Comparison of ENCODE assay signal across 33 mouse cellular contexts in genomic region chr4:126081601-126082000, GRCm38 (mm10). TPM values are rescaled to one million over a fixed set of nuclear protein-coding genes. Genes with fewer than 3 reads are reported as not detected.
"Had no signal": no experiment of that assay in that cellular context is flagged by ENCODE, and none has a peak within 500 bp of the region (broad histone marks: within the 10 kb centered on the region; RNA-seq: fewer than 3 reads in every experiment).

No protein-coding gene starts in this region.

- H3K36me3 ChIP-seq: heart, embryonic 15.5 days had no signal

- H3K9me3 ChIP-seq: heart, embryonic 13.5 days; heart, embryonic 15.5 days; hindbrain, embryonic 10.5 days; hindbrain, embryonic 12.5 days; hindbrain, embryonic 13.5 days; hindbrain, embryonic 15.5 days; kidney, embryonic 15.5 days had no signal

- H3K4me2 ChIP-seq: heart, embryonic 13.5 days; heart, embryonic 15.5 days; hindbrain, embryonic 12.5 days; hindbrain, embryonic 13.5 days; hindbrain, embryonic 14.5 days; hindbrain, embryonic 15.5 days; kidney, embryonic 15.5 days had no signal

- H3K9ac ChIP-seq: heart, embryonic 13.5 days; heart, embryonic 15.5 days; hindbrain, embryonic 12.5 days; hindbrain, embryonic 13.5 days; hindbrain, embryonic 14.5 days; hindbrain, embryonic 15.5 days; kidney, embryonic 15.5 days had no signal

- H3K4me3 ChIP-seq: heart, embryonic 13.5 days; heart, embryonic 15.5 days; hindbrain, embryonic 10.5 days; hindbrain, embryonic 12.5 days; hindbrain, embryonic 13.5 days; hindbrain, embryonic 15.5 days; kidney, embryonic 15.5 days; layer of hippocampus, adult 2 months; left cerebral cortex, adult 2 months had no signal

- ATAC-seq: hindbrain, embryonic 16.5 days; hindbrain, postnatal 0 days; inflammation-experienced regulatory T-cells, adult 6 months; intestine, embryonic 16.5 days; intestine, postnatal 0 days had no signal

- H3K27me3 ChIP-seq: heart, embryonic 13.5 days; heart, embryonic 15.5 days; hindbrain, embryonic 12.5 days; hindbrain, embryonic 13.5 days; hindbrain, embryonic 15.5 days; kidney, embryonic 15.5 days had no signal

- DNase-seq: heart, postnatal 10 days; heart, postnatal 14 days; heart, postnatal 36 days; heart, postnatal 4 days; kidney, adult 11 months; kidney, adult 18-20 months; kidney, adult 2 months; kidney, adult 8-10 months; kidney, adult 9 months; kidney, postnatal 10 days; kidney, postnatal 14 days; kidney, postnatal 25 days; kidney, postnatal 36 days; kidney, postnatal 4 days; layer of hippocampus, adult 9-11 months; layer of hippocampus, postnatal 36 days had no signal

- H3K4me1 ChIP-seq: heart, embryonic 15.5 days; hindbrain, embryonic 12.5 days; hindbrain, embryonic 13.5 days; hindbrain, embryonic 15.5 days had no signal

- H3K27ac ChIP-seq: heart, embryonic 13.5 days; heart, embryonic 15.5 days; hindbrain, embryonic 10.5 days; hindbrain, embryonic 12.5 days; hindbrain, embryonic 13.5 days; hindbrain, embryonic 14.5 days; hindbrain, embryonic 15.5 days; hindbrain, postnatal 0 days; kidney, embryonic 15.5 days; kidney, postnatal 0 days; layer of hippocampus, adult 2 months; left cerebral cortex, adult 2 months had no signal

RNA-seq across cellular contexts. Expression of gene Csf3r, which starts 57.3 kb away (rescaled TPM):
- polyA plus RNA-seq: hindbrain, embryonic 11.5 days had no signal
